Mouse (Mus musculus) brain, embryonic 14.5 days (tissue): Measurements from ENCODE around the gene Tspan5.

Experiments used
- CTCF ChIP-seq: fragments of 200-500 bp; IDR thresholded peaks from 2 replicates; pipeline ENCODE4 v1.5.1; 2012; ENCODE audit warnings: inconsistent platforms, mild to moderate bottlenecking, moderate library complexity, borderline replicate concordance; ENCODE audit not compliant: insufficient read depth, insufficient read length; ENCODE audit errors: extremely low read depth
- POLR2A ChIP-seq: fragments of 200-500 bp; IDR thresholded peaks from 2 replicates; pipeline ENCODE4 v1.6.1; 2012; ENCODE audit warnings: mild to moderate bottlenecking, inconsistent platforms, borderline replicate concordance; ENCODE audit not compliant: poor library complexity, insufficient read depth, insufficient read length, severe bottlenecking; ENCODE audit errors: extremely low read depth

- TF ChIP-seq POLR2A (no peak), CTCF (no peak)
Observed at GRCm38 (mm10) chr3:138836937-138837336, 94.9 kb downstream of the Tspan5 start.
